Mouse (Mus musculus) brain, embryonic 14.5 days (tissue): ENCODE data around the gene Ppp3r2. TPM values are rescaled to one million over a fixed set of nuclear protein-coding genes. Genes with fewer than 3 reads are reported as not detected.

ENCODE experiments used
- DNase-seq: peaks from one replicate; pipeline ENCODE4 v3.0.0-alpha.2; 2011; ENCODE audit warnings: low read depth
- CTCF ChIP-seq: fragments of 200-500 bp; IDR thresholded peaks from 2 replicates; pipeline ENCODE4 v1.5.1; 2012; ENCODE audit warnings: inconsistent platforms, mild to moderate bottlenecking, moderate library complexity, borderline replicate concordance; ENCODE audit not compliant: insufficient read depth, insufficient read length; ENCODE audit errors: extremely low read depth
- POLR2A ChIP-seq: fragments of 200-500 bp; IDR thresholded peaks from 2 replicates; pipeline ENCODE4 v1.6.1; 2012; ENCODE audit warnings: mild to moderate bottlenecking, inconsistent platforms, borderline replicate concordance; ENCODE audit not compliant: poor library complexity, insufficient read depth, insufficient read length, severe bottlenecking; ENCODE audit errors: extremely low read depth
- polyA plus RNA-seq: library from polyadenylated mRNA; depleted of rRNA; stranded (reverse); fragments of >200 nt; gene quantifications from 2 replicates; pipeline ENCODE4 v1.2.3, GENCODE M21; 2012; rRNA removed

Gene Ppp3r2
- polyA plus RNA-seq, 1 experiment: 0.38 TPM

DNA sequence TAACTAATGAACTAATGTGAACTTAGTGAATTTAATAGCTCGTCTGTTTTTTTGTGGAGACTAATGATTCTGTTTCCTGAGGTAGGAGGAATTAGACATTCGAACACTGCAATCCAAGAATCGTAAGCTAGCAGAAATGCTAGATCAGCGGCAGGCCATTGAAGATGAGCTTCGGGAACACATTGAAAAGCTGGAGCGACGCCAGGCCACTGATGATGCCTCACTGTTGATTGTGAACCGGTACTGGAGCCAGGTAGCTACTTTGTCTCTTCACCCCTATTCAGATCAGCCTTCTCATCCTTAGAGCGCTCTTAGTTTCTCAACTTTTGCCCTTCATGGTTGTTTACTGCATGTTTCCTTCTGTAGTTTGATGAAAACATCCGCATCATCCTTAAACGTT is 44.0 kb downstream of the Ppp3r2 start:
- TF ChIP-seq POLR2A (no peak), CTCF (no peak)
- no peak for DNase-seq

DNA sequence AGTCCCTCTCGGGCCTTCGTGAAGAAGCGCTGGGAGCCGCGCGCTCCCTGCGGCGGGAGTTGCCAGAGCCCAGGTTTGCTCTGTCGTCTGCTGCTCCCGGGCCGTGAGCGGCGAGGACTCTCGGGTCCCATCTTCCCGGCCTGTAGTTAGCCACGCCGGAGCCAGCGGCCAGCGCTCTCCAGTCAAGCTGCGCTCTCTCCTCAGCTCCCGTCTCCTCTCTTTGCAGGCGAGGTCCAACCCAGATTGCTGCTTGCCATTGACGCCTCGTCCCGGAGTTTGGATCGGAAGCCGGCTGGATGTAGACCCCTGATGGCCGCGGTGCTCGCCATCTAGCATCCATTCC is 49.7 kb downstream of the Ppp3r2 start:
- DNase-seq: no peak
- TF ChIP-seq CTCF (no peak), POLR2A (no peak)

DNA sequence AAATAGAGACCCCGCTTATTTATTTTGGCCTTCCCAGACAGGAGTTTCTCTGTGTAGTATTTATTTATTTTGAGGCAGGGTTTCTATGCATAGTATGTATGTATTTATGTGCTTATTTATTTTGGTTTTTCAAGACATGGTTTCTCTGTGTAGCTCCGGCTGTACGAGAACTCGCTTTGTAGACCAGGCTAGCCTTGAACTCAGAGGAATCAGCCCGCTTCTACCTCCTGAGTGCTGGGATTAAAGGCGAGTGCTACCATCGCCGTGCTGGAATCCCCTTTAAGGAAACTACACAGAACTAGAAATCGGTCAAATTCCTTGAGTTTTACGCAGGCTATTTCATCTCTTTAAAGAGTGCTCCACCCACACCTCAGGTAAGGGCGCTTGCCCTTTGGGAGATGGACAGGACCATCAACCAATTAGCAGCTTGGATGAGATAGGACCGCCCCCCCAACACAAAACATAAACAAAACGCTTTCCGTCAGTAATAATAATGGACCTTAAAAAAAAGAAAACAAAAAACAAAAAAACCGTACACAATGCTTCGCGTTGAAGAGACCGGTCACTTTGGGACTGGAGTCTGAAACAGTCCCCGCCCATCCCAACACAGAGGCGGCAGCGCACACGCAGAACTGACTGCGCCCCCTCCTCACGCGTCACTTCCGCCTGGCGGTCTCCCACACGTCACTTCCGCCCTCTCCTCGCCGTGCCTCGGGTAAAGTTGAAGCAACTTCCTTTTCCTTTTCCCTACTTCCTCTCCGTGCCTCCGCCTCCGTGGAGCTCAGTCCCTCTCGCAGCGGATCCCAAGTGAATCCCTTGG is 50.3 kb downstream of the Ppp3r2 start, which contains the start of gene Rnf20:
TSS of gene Rnf20 (plus strand) at position 688 of the 820 bp plus-strand sequence.
- no peak for TF ChIP-seq CTCF
- TF ChIP-seq POLR2A: peak; percentile 65; the same call in 1 of the 2 replicates
- DNase-seq: peak; percentile 99

DNA sequence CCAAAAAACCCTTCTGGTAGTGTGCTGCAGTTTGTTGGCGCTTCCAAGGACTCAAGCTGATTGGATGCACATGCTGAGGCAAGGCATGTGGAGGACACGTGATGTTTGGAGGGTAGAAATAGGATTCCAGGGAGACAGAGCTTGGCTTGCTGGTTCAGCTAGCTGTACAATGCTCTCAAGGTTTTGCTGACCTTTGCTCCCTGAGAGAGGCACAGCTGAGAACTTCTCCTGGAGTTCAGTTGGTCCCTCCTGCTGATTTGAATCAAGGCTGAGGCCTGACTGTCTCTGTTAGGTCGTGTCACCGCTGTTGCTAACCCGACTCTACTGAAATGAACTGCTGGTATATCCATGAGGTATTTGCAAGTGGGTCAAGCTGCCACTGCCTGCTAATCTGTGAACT is 52.9 kb downstream of the Ppp3r2 start:
- no peak for TF ChIP-seq POLR2A
- TF ChIP-seq CTCF: no peak

More for the DNA sequence above, 52.9 kb downstream of the Ppp3r2 start:
- no peak for DNase-seq

Other genes with a start within 250 kb of the Ppp3r2 start
- 0.23 TPM in 1 of 2 replicates, not detected in the other for gene Acnat1, start 208.1 kb downstream of the Ppp3r2 start, polyA plus RNA-seq
- 0.08 and 0.12 TPM in 2 replicates for gene Baat, start 175.5 kb downstream of the Ppp3r2 start, polyA plus RNA-seq
- 17.6 and 24.3 TPM in 2 replicates for gene Mrpl50, start 160.9 kb downstream of the Ppp3r2 start, polyA plus RNA-seq
- 5.8 and 7.2 TPM in 2 replicates for gene Zfp189, start 160.8 kb downstream of the Ppp3r2 start, polyA plus RNA-seq
- gene Aldob, start 132.5 kb downstream of the Ppp3r2 start, polyA plus RNA-seq: 0.81 and 1.1 TPM in 2 replicates
- gene Tmem246, start 84.1 kb downstream of the Ppp3r2 start, polyA plus RNA-seq: 51.0 and 61.6 TPM in 2 replicates
- gene Rnf20, start 50.0 kb downstream of the Ppp3r2 start, polyA plus RNA-seq: 53.8 and 64.7 TPM in 2 replicates
- 7.7 and 18.1 TPM in 2 replicates for gene Grin3a, start 163.7 kb upstream of the Ppp3r2 start, polyA plus RNA-seq